Mouse (Mus musculus): ENCODE measurements around the gene Ftl1.
A peak's percentile ranks its signal among the peaks of the same experiment; 100 is the strongest.

GRCm38 (mm10) chr7:45470869-45471268, 11.2 kb upstream of the Ftl1 start:
- TF ChIP-seq CTCF (IDR thresholded peaks at IDR 0.05) (peak; percentile 96), POLR2A (IDR thresholded peaks at IDR 0.05; ENCODE audit: insufficient read depth, low read depth, low read length) (no peak)
